Mouse (Mus musculus) lung, embryonic 16.5 days (tissue): ENCODE data around the gene Kctd19. TPM values are rescaled to one million over a fixed set of nuclear protein-coding genes. Genes with fewer than 3 reads are reported as not detected.

Experiments used
- ATAC-seq: fragments of 200-750 bp; cut with Nextera tagmentation; 2 replicates; pipeline ENCODE4 v1.8.0; 2017; ENCODE audit warnings: low read depth, mild to moderate bottlenecking, moderate library complexity
- H3K27ac ChIP-seq: fragments of 300-500 bp; sonication (generic); 2 replicates; pipeline ENCODE4 v1.5.1; 2014; ENCODE audit warnings: mild to moderate bottlenecking, control low read depth, low read length
- H3K27me3 ChIP-seq: fragments of 300-500 bp; sonication (generic); 2 replicates; pipeline ENCODE4 v1.6.1; 2014; ENCODE audit warnings: low read depth, low read length, mixed read lengths; ENCODE audit not compliant: control insufficient read depth, insufficient read depth
- H3K36me3 ChIP-seq: fragments of 300-500 bp; sonication (generic); 2 replicates; pipeline ENCODE4 v1.6.1; 2014; ENCODE audit warnings: low read length; ENCODE audit not compliant: control insufficient read depth, insufficient read depth
- H3K4me1 ChIP-seq: fragments of 300-500 bp; sonication (generic); replicated peaks from 2 replicates; pipeline ENCODE4 v1.6.1; 2014; ENCODE audit warnings: low read length, mixed read lengths; ENCODE audit not compliant: control insufficient read depth, insufficient read depth
- H3K4me2 ChIP-seq: fragments of 300-500 bp; sonication (generic); 2 replicates; pipeline ENCODE4 v1.6.1; 2014; ENCODE audit warnings: low read depth, low read length, control low read depth
- H3K4me3 ChIP-seq: fragments of 300-500 bp; sonication (generic); 2 replicates; pipeline ENCODE4 v1.5.1; 2014; ENCODE audit warnings: mild to moderate bottlenecking, low read length, control low read depth
- H3K9ac ChIP-seq: fragments of 300-500 bp; sonication (generic); 2 replicates; pipeline ENCODE4 v1.6.1; 2014; ENCODE audit warnings: low read length, control low read depth
- H3K9me3 ChIP-seq: fragments of 300-500 bp; sonication (generic); 2 replicates; pipeline ENCODE4 v1.6.1; 2016; ENCODE audit warnings: low read length; ENCODE audit not compliant: control insufficient read depth
- WGBS: fragments of 180-500 bp; shearing (Covaris S2); extraction: QIAGEN DNeasy Blood & Tissue Kit; methylation state at CpG from one replicate; pipeline ENCODE4 v1.1.7; 2014; 5-methylcytosine and 5-hydroxymethylcytosine counted together
- polyA plus RNA-seq: library from polyadenylated mRNA; unstranded; fragments of >200 nt; fragmentation: Nextera tagmentation; extraction: Ambion mirVana; gene quantifications from 2 replicates; pipeline ENCODE4 v1.2.1, GENCODE M21; 2015

Kctd19 gene
- polyA plus RNA-seq, 1 experiment from 2014 or later: 0.13 TPM

GRCm38 (mm10) chr8:105346611-105347427, 66.5 kb downstream of the Kctd19 start:
- peaks cover 38% of the 10 kb centered on the region for H3K4me1 ChIP-seq
- WGBS: 1% methylated on average over 29 of the region's 34 CpGs
- H3K9ac ChIP-seq: peak overlapping the region; percentile 96
- H3K4me3 ChIP-seq: peak overlapping the region; percentile 91
- H3K27ac ChIP-seq: peak overlapping the region; percentile 98
- H3K27me3 ChIP-seq: no peaks in the 10 kb centered on the region; the same call in 1 of the 2 replicates
- 0 out of 2 replicates have a peak, but pooled peaks cover 4% of the 10 kb centered on the region for H3K36me3 ChIP-seq
- no peaks in the 10 kb centered on the region for H3K9me3 ChIP-seq
- H3K4me2 ChIP-seq: peak overlapping the region; percentile 92
- peak; percentile 64 for ATAC-seq

DNA sequence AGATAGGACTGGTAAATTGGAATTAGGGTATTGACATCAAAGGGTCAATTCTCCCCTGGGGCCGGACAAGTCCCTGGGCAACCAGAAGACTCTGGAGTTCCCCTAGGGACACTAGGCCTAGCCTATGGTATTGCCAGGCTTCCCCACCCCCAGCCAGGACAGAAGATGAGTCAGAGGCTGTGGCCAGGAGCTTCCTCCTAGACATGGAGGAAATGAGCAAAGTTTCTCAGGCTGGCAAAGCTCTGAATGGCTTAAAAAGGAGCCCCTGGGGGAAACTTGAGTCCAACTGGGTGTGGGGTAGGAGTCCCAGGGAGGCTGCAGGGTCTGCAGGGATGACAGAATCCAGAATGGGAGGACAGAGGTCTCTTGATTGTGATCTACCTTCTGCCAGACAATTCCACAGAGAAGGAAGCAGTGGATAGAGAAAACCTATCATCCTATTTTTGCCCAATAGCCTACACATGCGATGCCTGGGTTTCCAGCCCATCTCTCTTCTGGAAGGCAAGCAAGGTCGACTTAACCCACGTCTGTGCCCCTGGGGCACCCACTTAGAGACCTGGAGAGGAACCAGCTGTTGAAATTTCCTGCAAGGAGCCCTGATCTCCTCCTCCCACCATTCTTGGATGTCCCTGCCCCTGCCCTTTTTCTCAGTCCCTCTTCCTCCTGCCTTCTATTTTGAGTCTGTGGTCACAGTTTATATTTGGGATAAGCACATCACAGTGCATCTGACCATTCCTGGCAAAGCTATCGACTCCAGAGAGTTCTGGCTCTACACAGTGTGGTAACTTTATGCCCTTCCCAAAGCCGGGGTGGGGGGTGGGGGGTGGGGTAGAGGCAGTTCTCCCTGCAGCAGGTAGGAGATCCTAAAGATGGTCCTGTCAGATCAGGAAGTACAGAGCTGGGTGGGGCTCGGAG, 68.0 kb downstream of the Kctd19 start:
- WGBS: 23% methylated on average over 7 of the region's 7 CpGs
- Histone ChIP-seq H3K9me3 (no peaks in the 10 kb centered on the region), H3K4me3 (peak overlapping the region; percentile 91), H3K4me1 (peaks cover 49% of the 10 kb centered on the region), H3K27ac (peak overlapping the region; percentile 98), H3K4me2 (peak overlapping the region; percentile 92), H3K36me3 (0 out of 2 replicates have a peak, but pooled peaks cover 4% of the 10 kb centered on the region), H3K9ac (peak overlapping the region; percentile 96), H3K27me3 (no peaks in the 10 kb centered on the region)
- no peak for ATAC-seq

- Histone ChIP-seq H3K4me2 (peak overlapping the region; percentile 92), H3K4me3 (peak overlapping the region; percentile 91), H3K4me1 (peaks cover 60% of the 10 kb centered on the region), H3K9ac (peak overlapping the region; percentile 96), H3K9me3 (no peaks in the 10 kb centered on the region), H3K36me3 (0 out of 2 replicates have a peak, but pooled peaks cover 4% of the 10 kb centered on the region), H3K27me3 (no peaks in the 10 kb centered on the region), H3K27ac (peak overlapping the region; percentile 98)
- WGBS: 25% methylated on average over 8 of the region's 8 CpGs
- no peak for ATAC-seq
Measured at GRCm38 (mm10) chr8:105343791-105344574, 69.3 kb downstream of the Kctd19 start.

- no peak for ATAC-seq
- H3K4me2 ChIP-seq: peak overlapping the region; percentile 92
Measured at GRCm38 (mm10) chr8:105342768-105343167, 70.5 kb downstream of the Kctd19 start.

DNA sequence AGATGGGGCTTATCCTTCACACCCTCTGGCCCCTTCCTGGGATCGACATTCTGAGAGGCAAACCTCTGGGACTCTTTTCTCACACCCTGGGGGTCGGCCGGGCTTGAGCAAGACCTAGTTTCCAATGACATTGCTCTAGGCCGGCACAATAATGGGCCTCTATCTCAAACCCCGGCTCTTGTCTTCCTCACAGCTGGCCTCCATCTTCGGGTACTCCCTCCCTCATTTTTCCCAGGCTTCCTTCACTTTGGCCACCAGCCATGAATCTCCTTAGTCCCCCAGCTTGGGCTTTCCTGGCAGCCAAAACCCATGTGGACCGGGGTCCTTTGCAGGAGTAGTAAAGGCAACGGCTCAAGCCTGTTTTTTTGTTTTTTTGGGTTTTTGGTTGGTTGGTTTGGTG, 71.9 kb downstream of the Kctd19 start:
- no peak overlapping the region; the same call in 1 of the 2 replicates for H3K4me2 ChIP-seq
- no peak overlapping the region for H3K9ac ChIP-seq
- H3K27ac ChIP-seq: peak overlapping the region; percentile 94
- peak; percentile 87 for ATAC-seq
- H3K4me1 ChIP-seq: peaks cover 63% of the 10 kb centered on the region
- peaks cover 28% of the 10 kb centered on the region for H3K36me3 ChIP-seq
- 19% methylated on average over 8 of the region's 8 CpGs for WGBS
- H3K4me3 ChIP-seq: no peak overlapping the region
- H3K9me3 ChIP-seq: no peaks in the 10 kb centered on the region
- H3K27me3 ChIP-seq: no peaks in the 10 kb centered on the region

More at GRCm38 (mm10) chr8:105342768-105343167, 70.5 kb downstream of the Kctd19 start:
- Histone ChIP-seq H3K36me3 (peaks cover 14% of the 10 kb centered on the region), H3K4me1 (peaks cover 63% of the 10 kb centered on the region), H3K27ac (peak overlapping the region; percentile 98), H3K27me3 (no peaks in the 10 kb centered on the region), H3K9ac (peak overlapping the region; percentile 49), H3K9me3 (no peaks in the 10 kb centered on the region), H3K4me3 (peak overlapping the region; percentile 91)
- WGBS: 44% methylated on average over 4 of the region's 4 CpGs

DNA sequence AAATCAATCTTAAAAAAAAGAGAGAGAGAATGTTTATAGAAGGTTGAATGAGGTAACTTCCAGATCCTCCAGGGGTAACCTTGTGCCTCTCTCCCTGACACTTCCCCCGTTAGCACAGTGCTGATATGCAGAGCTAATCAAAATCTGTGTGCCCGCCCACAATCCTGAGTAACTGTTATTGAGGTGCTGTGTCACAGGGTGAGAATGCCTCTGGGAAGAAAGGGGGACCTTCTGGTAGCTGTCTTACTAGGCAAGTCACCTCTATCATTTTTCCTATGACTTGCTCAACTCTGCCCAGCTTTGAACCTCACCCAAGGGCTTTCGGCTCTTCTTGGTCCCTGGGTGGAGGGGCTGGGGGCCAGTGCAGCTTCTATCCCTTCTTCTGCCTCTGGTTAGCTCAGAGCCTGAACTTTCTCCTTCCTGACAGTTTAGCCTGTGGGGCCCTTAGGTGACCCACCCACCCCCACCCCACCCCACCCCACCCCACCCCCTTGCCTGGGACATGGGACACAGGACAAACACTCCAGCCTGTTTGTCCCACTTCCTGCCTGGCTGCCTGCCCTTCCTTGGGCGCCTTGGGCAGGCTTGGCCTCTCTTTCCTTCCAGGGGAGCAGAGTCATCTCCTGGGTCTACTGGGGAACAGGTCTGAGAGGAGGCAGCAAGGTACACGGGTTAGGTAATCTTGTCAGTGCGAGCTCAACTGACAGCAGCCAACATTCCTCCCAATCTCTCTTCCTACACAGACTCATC, 73.2 kb downstream of the Kctd19 start:
- Histone ChIP-seq H3K27me3 (no peaks in the 10 kb centered on the region), H3K4me3 (peak overlapping the region; percentile 5; the same call in 1 of the 2 replicates), H3K4me2 (peak overlapping the region; percentile 37), H3K36me3 (peaks cover 40% of the 10 kb centered on the region), H3K9ac (peak overlapping the region; percentile 53), H3K4me1 (peaks cover 55% of the 10 kb centered on the region), H3K27ac (peak overlapping the region; percentile 94), H3K9me3 (no peaks in the 10 kb centered on the region)
- peak; percentile 31 for ATAC-seq
- 32% methylated on average over 6 of the region's 6 CpGs for WGBS

GRCm38 (mm10) chr8:105338992-105339391, 74.3 kb downstream of the Kctd19 start:
- no peak overlapping the region for H3K4me3 ChIP-seq
- H3K27ac ChIP-seq: peak overlapping the region; percentile 94
- no peaks in the 10 kb centered on the region for H3K9me3 ChIP-seq
- peaks cover 47% of the 10 kb centered on the region for H3K4me1 ChIP-seq
- ATAC-seq: no peak
- peaks cover 50% of the 10 kb centered on the region for H3K36me3 ChIP-seq
- WGBS: 24% methylated on average over 4 of the region's 4 CpGs
- no peaks in the 10 kb centered on the region for H3K27me3 ChIP-seq
- H3K9ac ChIP-seq: peak overlapping the region; percentile 5; the same call in 1 of the 2 replicates
- H3K4me2 ChIP-seq: no peak overlapping the region
